Mouse (Mus musculus): ENCODE data around the gene Actb.

GRCm38 (mm10) chr5:142929400-142929752 lies 22.8 kb upstream of the Actb start:
- TF ChIP-seq CTCF (IDR thresholded peaks at IDR 0.05; ENCODE audit: low read depth, low read length) (no peak), POLR2A (IDR thresholded peaks at IDR 0.05; ENCODE audit: insufficient read depth, low read length) (no peak), EP300 (IDR thresholded peaks at IDR 0.05; ENCODE audit: insufficient read depth, low read depth, low read length) (no peak)
